Mouse (Mus musculus) v-Abl transformed pro-B cells (cell line): ENCODE data around the gene Ncoa7.

Source experiments
- in situ Hi-C, 2 experiments: fragments of 400-800 bp; cut with MboI; formaldehyde crosslinking; loops; one replicate each; pipeline ENCODE4 v1.15.1; 2025; ENCODE audit not compliant: unreplicated experiment in 2 of 2

Ncoa7 gene

GRCm38 (mm10) chr10:30613039-30613438 is 190.1 kb downstream of the Ncoa7 start:
- in situ Hi-C loops: loop anchor here in 1 of 2 experiments (25.0 kb wide), 1 partner anchor 1251 kb away; the partner anchor contains the start of gene Rnf146

- in situ Hi-C loops: loop anchor here (5.0 to 25.0 kb wide), 2 partner anchors 698 to 1247 kb away; partner anchors contain the start of gene Rnf146 (in 1 of the 2)
Measured at GRCm38 (mm10) chr10:30609614-30610013, 193.5 kb downstream of the Ncoa7 start.

GRCm38 (mm10) chr10:30608109-30608508 is 195.0 kb downstream of the Ncoa7 start:
- in situ Hi-C loops: loop anchor here (5.0 to 25.0 kb wide), 2 partner anchors 699 to 1246 kb away; partner anchors contain the start of gene Rnf146 (in 1 of the 2)

GRCm38 (mm10) chr10:30600542-30600966 is 202.6 kb downstream of the Ncoa7 start, which contains the start of gene Trmt11:
Gene Trmt11, minus strand, starts transcription at chr10:30600749.
- in situ Hi-C loops: loop anchor here in 1 of 2 experiments (25.0 kb wide), 1 partner anchor 1238 kb away; the partner anchor contains the start of gene Rnf146

- in situ Hi-C loops: loop anchor here in 1 of 2 experiments (25.0 kb wide), 1 partner anchor 1238 kb away; the partner anchor contains the start of gene Rnf146
Measured at GRCm38 (mm10) chr10:30600094-30600534, 203.0 kb downstream of the Ncoa7 start.

GRCm38 (mm10) chr10:30587037-30587436 is 216.1 kb downstream of the Ncoa7 start:
- in situ Hi-C loops: no loop called here

- in situ Hi-C loops: no loop called here
Measured at GRCm38 (mm10) chr10:30585691-30586090, 217.4 kb downstream of the Ncoa7 start.
